Mouse (Mus musculus) monocyte, adult 5-6 weeks (primary cell): ENCODE measurements around the gene Cd4. TPM values are rescaled to one million over a fixed set of nuclear protein-coding genes. Genes with fewer than 3 reads are reported as not detected.

Source experiments
- ATAC-seq: fragments of 153-309, 156-312 bp; replicated peaks from 2 replicates; pipeline ENCODE4 v1.8.0; 2017; ENCODE audit warnings: mild to moderate bottlenecking; ENCODE audit not compliant: low TSS enrichment, insufficient number of reproducible peaks, severe bottlenecking, poor library complexity, low FRiP score
- total RNA-seq: library from RNA; stranded (forward); fragments of 200-1000, 200-491, 200-594 nt; gene quantifications from 3 replicates; pipeline ENCODE4 v1.2.3, GENCODE M21; 2017

Cd4 gene
- total RNA-seq, 1 experiment from 2014 or later: 4.0 TPM

DNA sequence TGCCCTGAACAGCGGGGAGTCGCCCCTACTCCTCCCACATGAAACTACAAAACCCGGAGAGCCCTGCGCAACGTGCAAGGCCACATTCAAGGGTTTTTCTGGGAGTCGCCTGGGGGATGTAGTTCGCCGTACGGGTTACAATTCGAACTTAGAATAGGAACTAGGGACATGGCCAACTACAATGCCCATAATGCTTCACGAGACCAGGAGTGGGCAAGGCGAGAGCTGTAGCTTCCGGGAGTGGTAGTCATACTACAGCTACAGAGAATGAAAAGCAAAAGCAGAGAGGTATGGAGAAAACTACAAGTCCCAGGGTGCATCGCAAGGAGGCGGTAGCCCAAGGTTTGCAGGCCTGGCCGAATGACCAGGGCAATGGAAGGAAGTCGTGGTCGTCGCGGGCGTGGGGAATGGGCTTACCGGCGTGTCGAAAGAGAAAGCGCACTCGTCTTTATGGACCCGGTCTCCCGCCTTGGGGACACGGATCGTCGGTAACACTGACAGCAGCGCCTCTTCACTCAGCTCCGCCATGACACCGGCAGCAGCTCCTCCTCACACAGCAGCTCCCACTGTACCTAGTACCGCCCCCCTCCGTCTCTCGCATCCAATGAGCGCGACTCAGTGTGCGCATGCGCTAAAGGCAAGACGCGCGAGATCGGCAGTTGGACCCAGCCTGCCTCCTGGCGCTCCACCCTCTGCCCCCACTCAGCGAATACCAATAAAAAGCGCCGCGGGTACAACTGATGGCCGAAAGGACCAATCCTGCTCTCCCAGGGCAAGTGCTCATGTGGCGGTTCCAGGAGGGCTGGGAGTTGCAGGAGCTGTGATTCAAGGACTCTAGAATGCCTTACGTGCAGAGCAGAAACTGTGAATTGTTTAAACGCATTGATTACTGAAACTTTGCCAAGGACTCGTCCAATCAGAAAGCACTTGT lies 58.9 kb downstream of the Cd4 start, which contains the start of the genes Usp5 and Cdca3:
Gene Usp5, minus strand, starts transcription at position 617 of the 931 bp plus-strand sequence.
Gene Cdca3, plus strand, starts transcription at position 680 of the 931 bp plus-strand sequence.
- ATAC-seq: peak; percentile 88

DNA sequence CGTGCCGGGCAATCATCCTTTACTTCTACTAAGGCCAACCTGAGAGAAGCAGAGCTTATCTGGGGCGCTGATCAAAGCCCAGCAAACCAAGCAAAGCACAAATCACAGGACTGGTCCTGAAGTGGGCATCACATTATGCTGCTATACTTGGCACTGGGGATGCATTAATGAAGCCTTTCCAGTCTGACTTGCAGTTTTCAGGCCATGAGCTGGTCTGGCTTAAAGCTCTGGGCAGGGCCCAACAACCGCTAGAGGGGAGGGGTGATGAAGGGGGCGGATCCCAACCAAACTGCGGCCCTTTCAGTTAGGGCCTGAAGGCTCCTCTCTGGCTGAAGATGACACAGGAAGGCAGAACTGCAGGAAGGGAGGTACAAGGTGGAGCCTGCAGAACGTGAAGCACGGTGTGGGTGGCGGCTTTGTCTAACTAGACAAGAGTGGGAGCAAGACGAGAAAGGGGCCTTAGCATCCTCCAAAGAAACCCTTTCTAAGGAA lies 59.9 kb downstream of the Cd4 start:
- no peak for ATAC-seq

DNA sequence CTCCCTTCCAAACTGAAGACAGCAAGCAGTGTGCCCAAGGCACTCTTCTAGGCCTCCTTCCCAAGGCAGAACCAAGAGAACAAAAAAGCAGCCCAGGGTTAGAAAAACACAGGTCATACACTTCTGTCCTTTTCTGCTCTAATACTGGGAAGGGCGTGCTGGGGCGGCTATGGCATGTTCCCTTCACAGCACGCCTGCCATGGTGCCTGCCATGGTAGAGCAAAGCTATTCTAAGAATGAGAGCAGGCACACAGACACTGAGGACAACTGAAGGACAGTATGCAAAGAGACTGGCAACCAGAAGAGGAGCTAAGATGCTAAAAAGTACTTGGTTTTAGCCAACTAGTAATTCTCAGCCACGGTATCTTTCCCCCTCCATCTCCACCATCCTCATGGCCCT lies 66.0 kb downstream of the Cd4 start:
- no peak for ATAC-seq

DNA sequence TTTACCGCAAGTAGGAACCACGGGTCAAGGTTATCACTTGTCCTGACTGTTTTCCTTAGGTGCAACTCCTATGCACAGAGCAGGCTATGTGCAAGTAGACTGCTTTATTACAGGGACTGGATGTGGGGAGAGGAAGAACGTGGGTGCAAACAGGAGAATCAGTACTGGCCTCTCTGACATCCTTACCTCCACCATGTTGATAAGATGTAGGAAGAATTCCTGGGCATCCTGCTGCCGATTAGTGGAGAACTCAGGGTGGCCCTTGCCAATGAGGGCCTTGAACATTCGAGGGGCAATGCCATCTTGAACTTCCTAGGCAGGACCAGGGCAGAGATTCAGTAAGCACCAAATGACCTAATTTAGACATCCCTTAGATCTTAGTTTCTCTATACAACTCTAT lies 67.1 kb downstream of the Cd4 start:
- ATAC-seq: no peak

DNA sequence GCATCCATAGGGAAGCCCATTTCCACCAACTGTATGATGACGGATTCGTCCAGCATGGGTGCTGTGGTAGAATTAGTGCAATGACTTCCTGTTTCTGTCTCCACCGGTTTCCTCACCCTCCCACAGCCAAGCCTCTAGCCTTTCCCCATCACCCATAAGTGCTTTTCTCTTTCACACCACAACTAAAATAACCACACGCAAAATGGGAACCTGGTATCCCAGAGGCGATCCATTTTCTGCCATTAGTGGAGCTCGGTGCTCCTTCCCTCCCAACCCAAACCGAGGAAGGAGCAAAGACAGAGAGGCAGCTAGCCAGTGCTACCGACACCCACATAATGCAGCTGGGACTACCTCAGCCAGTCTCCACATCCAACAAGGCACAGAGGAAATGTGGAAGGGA lies 70.0 kb downstream of the Cd4 start:
- peak; percentile 63 for ATAC-seq

DNA sequence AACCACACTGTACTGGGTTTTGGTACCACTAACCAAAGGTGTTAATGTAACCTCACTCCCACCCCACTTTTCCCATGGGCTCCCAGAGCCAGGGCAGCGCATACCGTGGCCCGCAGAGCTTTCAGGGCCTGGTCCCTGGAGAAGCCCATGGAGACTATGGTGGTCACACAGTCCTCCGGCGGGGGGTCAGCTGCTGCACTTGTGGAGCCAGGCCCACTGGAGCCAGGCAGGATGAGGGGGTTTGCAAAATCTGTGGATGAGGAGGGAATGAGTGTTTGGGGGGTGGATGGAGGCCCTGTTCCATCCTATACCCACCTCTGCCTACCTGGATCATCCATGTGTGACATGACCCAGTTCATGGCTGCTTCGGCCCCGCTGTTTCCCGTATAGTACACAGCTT lies 70.5 kb downstream of the Cd4 start:
- ATAC-seq: no peak

DNA sequence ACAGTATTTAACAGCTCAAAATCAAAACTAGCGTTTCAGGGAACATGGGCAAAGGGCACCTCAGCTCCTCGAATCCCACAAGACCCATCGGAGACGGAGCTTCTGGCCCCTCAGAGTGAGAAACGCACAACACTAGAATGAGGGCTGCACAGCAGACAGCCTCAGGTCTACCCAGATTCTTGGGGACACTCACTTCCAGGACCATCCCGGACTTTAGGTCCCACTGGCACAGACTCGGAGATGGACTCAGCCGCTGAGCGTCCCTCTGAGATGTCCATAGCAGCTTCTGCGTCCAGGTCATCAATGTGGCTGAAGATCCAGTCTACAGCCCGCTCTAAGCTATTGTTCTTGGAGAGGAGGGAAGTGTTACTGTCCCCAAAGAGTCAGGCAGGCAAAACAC lies 70.9 kb downstream of the Cd4 start:
- ATAC-seq: no peak

DNA sequence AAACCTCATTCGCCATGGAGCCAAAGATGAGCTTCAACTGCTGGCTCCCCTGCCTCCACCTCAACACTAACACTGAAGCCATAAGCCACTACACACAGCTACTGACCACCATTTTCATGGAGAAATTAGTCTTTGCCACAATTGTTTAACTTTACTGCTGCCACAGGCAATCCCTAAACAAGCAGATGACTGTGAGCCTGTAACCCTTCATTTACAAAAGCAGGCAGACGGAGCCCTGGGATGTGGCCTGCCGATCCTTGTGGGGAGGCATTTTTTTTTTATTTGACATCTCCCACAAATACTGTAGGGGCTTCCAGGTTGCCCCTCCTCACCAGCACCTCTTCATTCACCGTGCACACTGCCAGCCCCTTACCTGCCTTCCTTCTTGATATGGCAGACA lies 71.4 kb downstream of the Cd4 start:
- no peak for ATAC-seq

DNA sequence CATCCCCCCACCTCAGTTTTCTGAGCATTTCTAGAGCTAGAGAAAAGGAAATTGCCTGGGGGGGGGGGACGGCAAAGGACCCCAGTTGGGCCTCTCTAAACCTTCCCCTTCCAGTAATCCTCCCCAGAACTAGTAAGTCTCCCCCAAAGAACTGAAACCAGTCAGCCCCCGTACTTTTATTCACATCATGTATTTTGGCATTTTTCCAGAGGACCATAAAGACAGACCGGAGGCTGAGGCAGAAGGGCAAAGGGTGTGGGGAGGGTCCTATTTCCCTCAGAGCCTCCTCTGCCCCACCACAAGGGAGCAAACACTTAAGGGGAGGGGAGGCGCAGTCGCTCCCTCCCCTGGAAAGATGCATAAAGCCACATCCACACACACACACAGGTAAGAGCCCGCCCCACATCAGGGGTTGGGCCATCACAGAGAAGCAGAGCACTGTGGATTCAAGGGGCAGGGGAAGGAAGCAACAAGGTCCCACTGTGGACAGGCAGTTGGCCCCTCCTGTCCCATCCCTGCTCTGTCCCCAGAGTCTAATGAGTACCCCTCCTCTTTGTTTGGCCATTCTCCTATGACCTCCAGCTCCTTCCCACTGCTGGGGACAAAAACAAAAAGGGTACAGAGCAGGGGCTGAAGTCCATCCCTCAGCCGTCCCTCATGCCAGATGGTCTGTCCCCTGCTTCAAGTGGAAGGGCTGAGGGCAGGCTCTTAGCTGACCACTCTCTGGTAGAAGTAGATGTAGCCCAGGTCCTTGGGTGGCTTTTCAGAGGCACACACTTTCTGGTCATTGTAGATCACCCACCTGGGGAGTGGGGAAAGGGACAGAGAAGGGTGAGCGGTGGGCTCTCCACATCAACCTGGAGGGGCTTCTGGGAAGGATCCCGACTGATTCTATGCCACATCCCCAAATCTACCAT lies 72.9 kb downstream of the Cd4 start:
- ATAC-seq: no peak

Other genes starting within 250 kb of the Cd4 start
- 18.6 to 29.6 TPM (median 20.8 TPM) in 3 replicates for gene Lpcat3, start 225.2 kb downstream of the Cd4 start, total RNA-seq
- 82.8 to 125 TPM (median 86.6 TPM) in 3 replicates for gene Emg1, start 176.0 kb downstream of the Cd4 start, total RNA-seq
- gene Phb2, start 175.9 kb downstream of the Cd4 start, total RNA-seq: 123 to 138 TPM (median 126 TPM) in 3 replicates
- 1,360 to 1,911 TPM (median 1,427 TPM) in 3 replicates for gene Ptpn6, start 149.5 kb downstream of the Cd4 start, total RNA-seq
- 150 to 174 TPM (median 165 TPM) in 3 replicates for gene Grcc10, start 146.8 kb downstream of the Cd4 start, total RNA-seq
- 0.19 to 0.43 TPM in 2 of 3 replicates, not detected in the other for gene Gm45234, start 132.2 kb downstream of the Cd4 start, total RNA-seq
- 1.5 to 6.2 TPM in 2 of 3 replicates, not detected in the other for gene Atn1, start 131.7 kb downstream of the Cd4 start, total RNA-seq
- gene Eno2, start 118.5 kb downstream of the Cd4 start, total RNA-seq: not detected in 3 replicates
- 2.2 TPM in 1 of 3 replicates, not detected in the others for gene Lrrc23, start 108.5 kb downstream of the Cd4 start, total RNA-seq
- 8.2 to 11.2 TPM (median 10.4 TPM) in 3 replicates for gene Spsb2, start 79.6 kb downstream of the Cd4 start, total RNA-seq
- 71.9 to 103 TPM (median 88.6 TPM) in 3 replicates for gene Tpi1, start 73.9 kb downstream of the Cd4 start, total RNA-seq
- gene Usp5, start 58.7 kb downstream of the Cd4 start, total RNA-seq: 34.6 to 45.5 TPM (median 35.5 TPM) in 3 replicates
- 0.32 to 5.8 TPM in 2 of 3 replicates, not detected in the other for gene Cdca3, start 58.7 kb downstream of the Cd4 start, total RNA-seq
- 0.19 TPM in 1 of 3 replicates, not detected in the others for gene Gnb3, start 47.9 kb downstream of the Cd4 start, total RNA-seq
- gene P3h3, start 30.5 kb downstream of the Cd4 start, total RNA-seq: 0.39 TPM in 1 of 3 replicates, not detected in the others
- 0.38 TPM in 1 of 3 replicates, not detected in the others for gene Gpr162, start 24.2 kb downstream of the Cd4 start, total RNA-seq
- gene Lag3, start 23.5 kb upstream of the Cd4 start, total RNA-seq: 0.68 TPM in 1 of 3 replicates, not detected in the others
- 89.3 to 145 TPM (median 115 TPM) in 3 replicates for gene Ptms, start 31.9 kb upstream of the Cd4 start, total RNA-seq
- gene Mlf2, start 43.2 kb upstream of the Cd4 start, total RNA-seq: 46.8 to 65.2 TPM (median 56.4 TPM) in 3 replicates
- gene Cops7a, start 77.3 kb upstream of the Cd4 start, total RNA-seq: 7.6 to 25.6 TPM (median 21.5 TPM) in 3 replicates
- not detected in 3 replicates for gene Pianp, start 108.5 kb upstream of the Cd4 start, total RNA-seq
- 26.0 to 44.7 TPM (median 28.6 TPM) in 3 replicates for gene Zfp384, start 120.9 kb upstream of the Cd4 start, total RNA-seq
- gene Ing4, start 151.5 kb upstream of the Cd4 start, total RNA-seq: 118 to 132 TPM (median 119 TPM) in 3 replicates
- gene Acrbp, start 161.5 kb upstream of the Cd4 start, total RNA-seq: 5.5 to 20.2 TPM (median 8.3 TPM) in 3 replicates
- gene Lpar5, start 179.7 kb upstream of the Cd4 start, total RNA-seq: 3.1 to 8.7 TPM (median 3.6 TPM) in 3 replicates
- 275 to 395 TPM (median 283 TPM) in 3 replicates for gene Chd4, start 207.8 kb upstream of the Cd4 start, total RNA-seq
- 15.9 to 23.8 TPM (median 23.2 TPM) in 3 replicates for gene Nop2, start 243.7 kb upstream of the Cd4 start, total RNA-seq